Mouse (Mus musculus) retina, embryonic 14.5 days (tissue): Measurements from ENCODE around the gene Twsg1.

Source experiments
- DNase-seq: peaks from one replicate; pipeline ENCODE4 v3.0.0-alpha.2; 2015; ENCODE audit warnings: low spot score

Twsg1 gene

GRCm38 (mm10) chr17:65885697-65886529 lies 65.1 kb downstream of the Twsg1 start, which contains the start of gene Ralbp1:
Ralbp1 (minus strand) TSS chr17:65885798.
- peak; percentile 52 for DNase-seq

- no peak for DNase-seq
Measured at GRCm38 (mm10) chr17:65885398-65885696, 65.7 kb downstream of the Twsg1 start.

- peak; percentile 99 for DNase-seq
Measured at GRCm38 (mm10) chr17:65884691-65885397, 66.2 kb downstream of the Twsg1 start.

GRCm38 (mm10) chr17:65884061-65884669 lies 66.9 kb downstream of the Twsg1 start:
- DNase-seq = no peak

- DNase-seq = no peak
Measured at GRCm38 (mm10) chr17:65877026-65877425, 74.0 kb downstream of the Twsg1 start.

- DNase-seq = no peak
Measured at GRCm38 (mm10) chr17:65873834-65874233, 77.2 kb downstream of the Twsg1 start.

- DNase-seq = no peak
Measured at GRCm38 (mm10) chr17:65873156-65873555, 77.9 kb downstream of the Twsg1 start.

- peak; percentile 75 for DNase-seq
Measured at GRCm38 (mm10) chr17:65872652-65873051, 78.4 kb downstream of the Twsg1 start.

- DNase-seq = no peak
Measured at GRCm38 (mm10) chr17:65872051-65872450, 79.0 kb downstream of the Twsg1 start.
